Mouse (Mus musculus) stomach, postnatal 0 days (tissue): Measurements from ENCODE around the gene Arhgef28. TPM values are rescaled to one million over a fixed set of nuclear protein-coding genes. Genes with fewer than 3 reads are reported as not detected.

Experiments used
- ATAC-seq: fragments of 200-750 bp; cut with Nextera tagmentation; 2 replicates; pipeline ENCODE4 v1.8.0; 2017; ENCODE audit not compliant: low FRiP score, low TSS enrichment
- DNase-seq: peaks from one replicate; pipeline ENCODE4 v3.0.0-alpha.2; 2016; ENCODE audit warnings: low spot score
- H3K27ac ChIP-seq: fragments of 300-500 bp; sonication (generic); replicated peaks from 2 replicates; pipeline ENCODE4 v1.5.1; 2014; ENCODE audit warnings: mild to moderate bottlenecking, control low read depth
- H3K27me3 ChIP-seq: fragments of 300-500 bp; sonication (generic); 2 replicates; pipeline ENCODE4 v1.6.1; 2014; ENCODE audit warnings: low read length; ENCODE audit not compliant: control insufficient read depth, insufficient read depth
- H3K36me3 ChIP-seq: fragments of 300-500 bp; sonication (generic); 2 replicates; pipeline ENCODE4 v1.6.1; 2014; ENCODE audit warnings: low read length, mixed read lengths; ENCODE audit not compliant: control insufficient read depth, insufficient read depth
- H3K4me1 ChIP-seq: fragments of 300-500 bp; sonication (generic); replicated peaks from 2 replicates; pipeline ENCODE4 v1.6.1; 2014; ENCODE audit warnings: antibody characterized with exemption; ENCODE audit not compliant: control insufficient read depth, insufficient read depth
- H3K4me2 ChIP-seq: fragments of 300-500 bp; sonication (generic); replicated peaks from 2 replicates; pipeline ENCODE4 v1.6.1; 2014; ENCODE audit warnings: low read depth, mild to moderate bottlenecking, control low read depth, moderate library complexity
- H3K4me3 ChIP-seq: fragments of 300-500 bp; sonication (generic); 2 replicates; pipeline ENCODE4 v1.5.1; 2014; ENCODE audit warnings: low read depth, low read length, control low read depth
- H3K9ac ChIP-seq: fragments of 300-500 bp; sonication (generic); 2 replicates; pipeline ENCODE4 v1.6.1; 2014; ENCODE audit warnings: mild to moderate bottlenecking, low read length, control low read depth, mixed read lengths
- H3K9me3 ChIP-seq: fragments of 300-500 bp; sonication (generic); 2 replicates; pipeline ENCODE4 v1.6.1; 2016; ENCODE audit warnings: low read length; ENCODE audit not compliant: control insufficient read depth
- CTCF ChIP-seq: IDR thresholded peaks from 2 replicates; pipeline ENCODE4 v1.5.1; 2016; ENCODE audit warnings: antibody characterized with exemption, low read depth, mild to moderate bottlenecking, moderate library complexity
- EP300 ChIP-seq: optimal IDR thresholded peaks from 2 replicates; pipeline ENCODE3; 2016; ENCODE audit warnings: antibody characterized with exemption
- WGBS: fragments of 180-500 bp; shearing (Covaris S2); extraction: QIAGEN DNeasy Blood & Tissue Kit; methylation state at CpG from one replicate; pipeline ENCODE4 v1.1.7; 2014; 5-methylcytosine and 5-hydroxymethylcytosine counted together
- polyA plus RNA-seq: library from polyadenylated mRNA; unstranded; fragments of >200 nt; fragmentation: Nextera tagmentation; extraction: Ambion mirVana; gene quantifications from 2 replicates; pipeline ENCODE4 v1.2.1, GENCODE M21; 2015

Gene Arhgef28
- polyA plus RNA-seq, 1 experiment from 2014 or later: 23.1 TPM

GRCm38 (mm10) chr13:98055194-98055593, 151.0 kb downstream of the Arhgef28 start:
- 89% methylated on average over 8 of the region's 8 CpGs for WGBS
- Histone ChIP-seq H3K27ac (no peak overlapping the region), H3K4me3 (no peak overlapping the region), H3K9ac (no peak overlapping the region), H3K9me3 (no peaks in the 10 kb centered on the region), H3K36me3 (no peaks in the 10 kb centered on the region; the same call in 1 of the 2 replicates), H3K27me3 (no peaks in the 10 kb centered on the region), H3K4me1 (no peaks in the 10 kb centered on the region), H3K4me2 (no peak overlapping the region)
- no peak for ATAC-seq
- no peak for DNase-seq
- no peak for TF ChIP-seq EP300
- no peak for TF ChIP-seq CTCF

DNA sequence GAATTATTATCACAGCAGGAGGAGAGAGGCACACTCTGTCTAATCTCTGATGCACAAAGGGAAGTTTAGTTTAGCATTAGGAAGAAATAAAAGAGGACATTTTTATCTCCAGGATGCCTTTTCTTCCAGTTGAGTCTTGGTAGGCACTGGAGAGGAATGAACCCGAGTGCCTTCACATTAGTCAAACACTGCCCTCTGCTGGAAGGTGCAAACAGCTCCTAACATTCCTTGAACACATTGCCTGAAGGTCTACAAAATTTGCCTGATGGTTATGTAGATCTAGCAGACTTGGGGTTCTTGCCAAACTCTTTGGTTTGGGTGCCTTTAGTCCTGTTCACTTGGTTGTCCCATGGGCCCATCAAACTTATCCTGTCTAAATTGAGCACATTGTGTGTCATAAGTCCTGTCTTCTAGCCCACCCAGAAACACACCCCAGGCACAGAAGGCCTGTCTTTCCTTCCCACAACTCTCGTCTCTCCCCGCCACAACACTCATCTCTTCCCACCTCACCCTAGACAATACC, 165.6 kb downstream of the Arhgef28 start:
- Histone ChIP-seq H3K36me3 (no peaks in the 10 kb centered on the region), H3K9ac (no peak overlapping the region), H3K4me2 (no peak overlapping the region), H3K27me3 (no peaks in the 10 kb centered on the region), H3K4me1 (no peaks in the 10 kb centered on the region), H3K27ac (no peak overlapping the region), H3K4me3 (no peak overlapping the region), H3K9me3 (no peaks in the 10 kb centered on the region)
- no peak for DNase-seq
- no peak for ATAC-seq
- peak; percentile 66 for TF ChIP-seq CTCF
- TF ChIP-seq EP300: no peak
- 68% methylated on average over 3 of the region's 3 CpGs for WGBS

DNA sequence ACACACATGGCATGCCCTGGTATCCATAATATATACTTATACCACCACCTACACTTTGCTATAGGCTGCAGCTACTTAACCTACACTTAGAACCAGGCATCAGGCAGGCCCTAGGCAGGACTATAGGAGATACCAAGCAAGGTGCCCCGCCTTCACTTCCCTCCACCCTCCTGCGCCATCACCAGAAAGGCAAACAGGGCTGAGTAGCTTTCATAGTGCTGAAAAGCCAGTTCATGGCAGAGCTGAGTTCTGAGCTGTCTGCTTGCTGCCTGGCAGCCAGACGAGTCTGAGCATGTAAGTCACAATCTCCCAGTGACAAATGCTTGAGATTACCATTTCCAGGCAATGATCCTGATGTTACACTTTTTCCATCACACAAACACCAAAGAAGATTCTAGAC, 167.5 kb downstream of the Arhgef28 start:
- ATAC-seq: no peak
- Histone ChIP-seq H3K4me1 (no peaks in the 10 kb centered on the region), H3K4me3 (no peak overlapping the region), H3K27ac (no peak overlapping the region), H3K36me3 (no peaks in the 10 kb centered on the region), H3K9ac (no peak overlapping the region), H3K4me2 (no peak overlapping the region), H3K27me3 (no peaks in the 10 kb centered on the region), H3K9me3 (no peaks in the 10 kb centered on the region)
- WGBS: 46% methylated on average over 3 of the region's 3 CpGs
- TF ChIP-seq CTCF (no peak), EP300 (no peak)
- no peak for DNase-seq

DNA sequence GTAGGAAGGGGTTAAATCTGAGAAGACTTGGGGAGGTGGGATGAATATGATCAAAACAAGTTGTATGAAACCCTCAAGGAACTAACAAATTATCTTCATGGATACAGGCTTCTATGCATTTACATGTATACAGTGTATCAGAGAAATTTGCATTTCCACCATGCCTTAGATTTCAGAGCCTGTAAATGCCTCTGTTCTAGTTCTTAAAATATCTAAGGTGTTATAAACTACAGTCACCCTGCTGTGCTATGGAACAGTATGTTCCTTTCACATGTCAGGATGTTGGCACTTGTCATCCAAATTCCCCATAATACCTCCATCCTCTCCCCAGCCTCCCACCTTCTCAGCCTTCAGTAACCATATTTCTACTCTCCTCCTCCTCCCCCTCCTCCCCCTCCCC, 168.5 kb downstream of the Arhgef28 start:
- Histone ChIP-seq H3K9me3 (no peaks in the 10 kb centered on the region), H3K27me3 (no peaks in the 10 kb centered on the region), H3K27ac (no peak overlapping the region), H3K4me1 (no peaks in the 10 kb centered on the region), H3K4me2 (no peak overlapping the region), H3K9ac (no peak overlapping the region), H3K4me3 (no peak overlapping the region), H3K36me3 (no peaks in the 10 kb centered on the region)
- ATAC-seq (no peak), DNase-seq (no peak)
- TF ChIP-seq EP300: no peak
- no peak for TF ChIP-seq CTCF

- ATAC-seq (peak; percentile 43), DNase-seq (no peak)
- Histone ChIP-seq H3K36me3 (no peaks in the 10 kb centered on the region; the same call in 1 of the 2 replicates), H3K4me1 (no peaks in the 10 kb centered on the region; the same call in 1 of the 2 replicates), H3K27ac (peak overlapping the region; percentile 56; the same call in 1 of the 2 replicates), H3K27me3 (no peaks in the 10 kb centered on the region), H3K4me3 (peak overlapping the region; percentile 25; the same call in 1 of the 2 replicates), H3K9me3 (no peaks in the 10 kb centered on the region), H3K4me2 (peak overlapping the region; percentile 51), H3K9ac (no peak overlapping the region)
- WGBS: 39% methylated on average over 5 of the region's 5 CpGs
- no peak for TF ChIP-seq CTCF
- TF ChIP-seq EP300: no peak
Measured at GRCm38 (mm10) chr13:98031642-98031960, 174.6 kb downstream of the Arhgef28 start.

- ATAC-seq: peak; percentile 78
- no peak overlapping the region for H3K9ac ChIP-seq
- WGBS: 15% methylated on average over 16 of the region's 16 CpGs
Measured at GRCm38 (mm10) chr13:98030959-98031641, 175.1 kb downstream of the Arhgef28 start.

More at GRCm38 (mm10) chr13:98030959-98031641, 175.1 kb downstream of the Arhgef28 start:
- TF ChIP-seq EP300 (no peak), CTCF (peak; percentile 99)
- Histone ChIP-seq H3K36me3 (no peaks in the 10 kb centered on the region; the same call in 1 of the 2 replicates), H3K4me2 (peak overlapping the region; percentile 51), H3K9me3 (no peaks in the 10 kb centered on the region), H3K27me3 (no peaks in the 10 kb centered on the region), H3K4me1 (no peaks in the 10 kb centered on the region; the same call in 1 of the 2 replicates), H3K4me3 (peak overlapping the region; percentile 25; the same call in 1 of the 2 replicates), H3K27ac (peak overlapping the region; percentile 56; the same call in 1 of the 2 replicates)
- peak; percentile 80 for DNase-seq
